Mouse (Mus musculus): ENCODE measurements around the gene Mdc1. TPM values are rescaled to one million over a fixed set of nuclear protein-coding genes. Genes with fewer than 3 reads are reported as not detected.
A peak's percentile ranks its signal among the peaks of the same experiment; 100 is the strongest.

The Mdc1 gene
- polyA plus RNA-seq, 1 experiment from 2014 or later: 10.0 TPM

DNA sequence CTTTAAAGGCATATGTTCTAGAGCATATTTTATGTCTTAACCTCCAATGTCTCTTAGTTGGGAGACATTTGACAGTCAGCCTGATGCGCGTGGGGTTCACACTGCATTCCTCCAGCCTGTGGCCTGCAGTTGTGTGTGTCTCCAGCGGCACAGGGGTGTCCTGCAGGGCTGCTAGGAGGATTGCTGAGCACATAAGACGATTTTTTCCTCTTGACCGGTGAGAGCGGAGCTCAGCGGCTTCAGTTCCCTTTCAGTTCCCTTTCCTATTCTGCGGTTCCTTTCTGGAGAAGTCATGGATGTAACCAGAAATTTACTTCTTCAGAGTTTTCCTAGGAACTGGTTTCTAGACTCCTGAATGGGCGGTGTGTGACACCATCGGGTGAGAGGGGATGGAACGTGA, 31.9 kb upstream of the Mdc1 start:
- WGBS (ENCODE audit: insufficient replicate concordance): 75% methylated on average over 11 of the region's 11 CpGs
- Histone ChIP-seq H3K9me3 (replicated peaks; ENCODE audit: control insufficient read depth, low read length) (no peaks in the 10 kb centered on the region), H3K27ac (ENCODE audit: low read length) (no peak overlapping the region), H3K9ac (ENCODE audit: low read depth, low read length) (no peak overlapping the region), H3K27me3 (ENCODE audit: control insufficient read depth, insufficient read depth, low read depth, low read length) (no peaks in the 10 kb centered on the region), H3K4me1 (ENCODE audit: control insufficient read depth, low read depth, low read length) (no peaks in the 10 kb centered on the region; the same call in 1 of the 2 replicates), H3K4me3 (ENCODE audit: low read depth, low read length) (no peak overlapping the region), H3K36me3 (ENCODE audit: control insufficient read depth, insufficient read depth) (no peaks in the 10 kb centered on the region), H3K4me2 (ENCODE audit: low read depth, low read length) (no peak overlapping the region)
- ATAC-seq (ENCODE audit: low read depth): no peak

DNA sequence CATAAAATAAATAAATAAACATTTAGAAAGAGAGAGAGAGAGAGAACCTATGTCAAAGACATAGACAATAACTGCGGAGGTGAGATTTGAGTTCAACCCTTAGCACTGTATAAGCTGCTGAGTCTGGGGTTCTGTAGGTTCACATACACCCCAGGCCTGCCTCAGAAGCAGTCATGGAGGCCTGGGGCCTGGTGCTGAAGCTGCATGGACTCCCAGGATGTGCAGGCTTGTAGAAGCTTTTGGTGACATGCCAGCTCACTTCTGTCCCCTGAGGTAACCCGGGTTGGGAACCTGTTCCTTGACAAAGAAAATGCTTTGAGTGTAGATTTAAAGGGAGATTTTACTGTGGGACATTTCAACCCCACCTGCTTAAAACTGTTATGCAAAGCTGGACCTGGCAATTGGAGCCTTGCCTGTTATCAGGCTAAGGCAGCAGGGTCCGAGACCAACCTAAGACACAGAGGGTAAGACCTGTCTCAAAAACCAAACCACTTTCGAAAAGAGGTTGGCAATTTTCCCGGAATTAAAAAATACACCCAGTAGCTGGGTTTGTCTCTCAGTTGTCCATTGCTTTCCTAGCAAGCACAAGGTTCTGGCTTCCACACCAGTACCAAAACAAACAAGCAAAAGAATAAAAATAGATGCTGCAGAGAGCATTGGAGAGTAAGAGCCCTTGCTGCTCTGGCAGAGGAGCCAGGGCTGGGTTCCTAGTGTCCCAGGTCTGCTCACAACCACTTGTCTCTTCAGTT, 30.2 kb upstream of the Mdc1 start:
- ATAC-seq (ENCODE audit: low read depth): no peak
- WGBS (ENCODE audit: insufficient replicate concordance): 45% methylated on average over 5 of the region's 5 CpGs
- Histone ChIP-seq H3K9ac (ENCODE audit: low read depth, low read length) (no peak overlapping the region), H3K27me3 (ENCODE audit: control insufficient read depth, insufficient read depth, low read depth, low read length) (no peaks in the 10 kb centered on the region), H3K27ac (ENCODE audit: low read length) (no peak overlapping the region), H3K36me3 (ENCODE audit: control insufficient read depth, insufficient read depth) (no peaks in the 10 kb centered on the region), H3K4me2 (ENCODE audit: low read depth, low read length) (no peak overlapping the region), H3K4me1 (ENCODE audit: control insufficient read depth, low read depth, low read length) (peaks cover 4% of the 10 kb centered on the region), H3K9me3 (replicated peaks; ENCODE audit: control insufficient read depth, low read length) (no peaks in the 10 kb centered on the region), H3K4me3 (ENCODE audit: low read depth, low read length) (no peak overlapping the region)

DNA sequence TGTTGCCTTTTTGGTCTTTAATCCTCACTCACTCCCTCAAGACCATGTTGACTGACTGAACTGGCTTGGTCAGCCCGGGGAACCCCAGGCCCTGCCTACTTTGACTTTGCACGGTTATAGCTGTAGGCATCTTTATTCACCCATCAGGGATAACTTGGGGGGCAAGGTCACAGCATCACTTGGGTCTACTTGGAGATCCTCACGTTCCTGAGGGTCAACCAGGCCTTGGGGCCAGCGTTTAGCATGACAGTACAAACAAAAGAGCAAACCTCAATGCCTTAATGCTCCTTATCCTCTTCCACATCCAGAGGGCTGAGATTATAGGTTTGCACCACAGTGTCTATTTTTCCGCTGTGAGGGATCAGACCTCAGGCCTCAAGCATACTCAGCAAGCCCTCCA, 29.0 kb upstream of the Mdc1 start:
- no peak overlapping the region for H3K4me2 ChIP-seq (ENCODE audit: low read depth, low read length)
- 67% methylated on average over 5 of the region's 5 CpGs for WGBS (ENCODE audit: insufficient replicate concordance)
- H3K9me3 ChIP-seq (replicated peaks; ENCODE audit: control insufficient read depth, low read length): no peaks in the 10 kb centered on the region
- no peak overlapping the region for H3K4me3 ChIP-seq (ENCODE audit: low read depth, low read length)
- peaks cover 4% of the 10 kb centered on the region for H3K4me1 ChIP-seq (ENCODE audit: control insufficient read depth, low read depth, low read length)
- no peaks in the 10 kb centered on the region for H3K36me3 ChIP-seq (ENCODE audit: control insufficient read depth, insufficient read depth)
- no peak overlapping the region for H3K9ac ChIP-seq (ENCODE audit: low read depth, low read length)
- no peak overlapping the region for H3K27ac ChIP-seq (ENCODE audit: low read length)
- ATAC-seq (ENCODE audit: low read depth): no peak
- H3K27me3 ChIP-seq (ENCODE audit: control insufficient read depth, insufficient read depth, low read depth, low read length): no peaks in the 10 kb centered on the region

DNA sequence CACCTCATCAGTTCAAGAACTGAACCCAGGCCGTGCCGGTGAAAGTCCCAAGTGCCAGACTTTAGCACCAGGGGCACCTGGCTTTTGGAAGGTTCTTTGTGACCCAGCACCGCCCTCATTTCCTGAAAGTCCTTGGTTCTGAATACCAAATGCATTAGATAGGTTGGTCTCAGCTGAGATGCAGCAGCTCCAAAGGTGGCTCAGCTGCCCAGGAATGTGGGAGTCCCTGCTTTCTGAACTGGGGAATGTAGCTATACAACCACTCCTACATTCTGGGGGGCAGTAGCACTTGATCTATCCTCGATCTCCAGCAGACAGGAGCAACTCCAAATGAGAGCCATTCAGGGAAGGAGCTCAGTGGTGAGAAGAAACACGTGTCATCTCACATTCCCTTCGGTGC, 28.6 kb upstream of the Mdc1 start:
- WGBS (ENCODE audit: insufficient replicate concordance): 67% methylated on average over 6 of the region's 6 CpGs
- Histone ChIP-seq H3K9ac (ENCODE audit: low read depth, low read length) (no peak overlapping the region), H3K4me2 (ENCODE audit: low read depth, low read length) (no peak overlapping the region), H3K27me3 (ENCODE audit: control insufficient read depth, insufficient read depth, low read depth, low read length) (no peaks in the 10 kb centered on the region), H3K4me3 (ENCODE audit: low read depth, low read length) (no peak overlapping the region), H3K4me1 (ENCODE audit: control insufficient read depth, low read depth, low read length) (peaks cover 4% of the 10 kb centered on the region), H3K27ac (ENCODE audit: low read length) (no peak overlapping the region), H3K9me3 (replicated peaks; ENCODE audit: control insufficient read depth, low read length) (no peaks in the 10 kb centered on the region), H3K36me3 (ENCODE audit: control insufficient read depth, insufficient read depth) (no peaks in the 10 kb centered on the region)
- no peak for ATAC-seq (ENCODE audit: low read depth)

DNA sequence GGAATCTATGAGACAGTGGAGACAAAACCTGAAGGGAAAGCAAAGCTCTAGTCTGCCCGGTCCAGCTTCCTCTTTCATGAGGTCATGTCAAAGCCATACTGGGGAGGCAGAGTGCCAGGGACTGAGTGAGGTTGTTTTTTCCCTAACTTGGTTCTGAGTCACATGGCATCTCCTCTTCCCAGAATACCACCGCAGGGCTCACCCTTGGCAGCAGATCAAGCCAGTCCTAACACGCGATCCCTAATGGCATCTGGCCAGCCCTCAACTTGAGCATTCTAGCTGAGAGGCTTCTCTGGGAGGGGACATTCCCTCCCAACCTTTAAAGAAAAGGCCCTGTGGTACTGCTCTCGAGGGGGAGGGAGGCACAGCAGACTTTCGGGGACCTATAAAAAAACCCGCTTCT, 28.1 kb upstream of the Mdc1 start:
- Histone ChIP-seq H3K27me3 (ENCODE audit: control insufficient read depth, insufficient read depth, low read depth, low read length) (no peaks in the 10 kb centered on the region), H3K4me3 (ENCODE audit: low read depth, low read length) (no peak overlapping the region), H3K9ac (ENCODE audit: low read depth, low read length) (no peak overlapping the region), H3K4me1 (ENCODE audit: control insufficient read depth, low read depth, low read length) (peaks cover 4% of the 10 kb centered on the region), H3K36me3 (ENCODE audit: control insufficient read depth, insufficient read depth) (no peaks in the 10 kb centered on the region), H3K9me3 (replicated peaks; ENCODE audit: control insufficient read depth, low read length) (no peaks in the 10 kb centered on the region), H3K27ac (ENCODE audit: low read length) (no peak overlapping the region), H3K4me2 (ENCODE audit: low read depth, low read length) (no peak overlapping the region)
- peak; percentile 22; the same call in 1 of the 2 replicates for ATAC-seq (ENCODE audit: low read depth)
- 48% methylated on average over 7 of the region's 7 CpGs for whole genome bisulfite sequencing (ENCODE audit: insufficient replicate concordance)

DNA sequence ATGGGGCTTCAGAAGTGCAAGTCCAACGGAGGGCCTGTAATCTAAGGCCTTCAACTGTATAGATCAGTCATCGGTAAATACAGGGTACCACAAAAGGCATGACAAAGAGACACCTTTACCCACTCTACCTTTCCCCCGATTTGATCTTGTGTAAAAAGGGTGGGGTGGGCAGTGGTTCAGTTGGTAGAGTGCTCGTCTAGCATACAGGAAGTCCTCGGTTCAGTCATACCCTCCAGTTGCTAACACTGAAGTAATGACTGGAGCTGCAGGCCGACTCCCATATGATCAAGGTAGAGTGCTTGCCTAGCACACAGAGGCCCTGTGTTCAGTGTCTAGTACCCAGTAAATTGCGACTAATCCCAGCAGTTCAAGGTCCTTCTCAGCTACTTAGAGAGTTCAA, 27.7 kb upstream of the Mdc1 start:
- ATAC-seq (ENCODE audit: low read depth): no peak; the same call in 1 of the 2 replicates
- no peaks in the 10 kb centered on the region for H3K36me3 ChIP-seq (ENCODE audit: control insufficient read depth, insufficient read depth)
- H3K4me3 ChIP-seq (ENCODE audit: low read depth, low read length): no peak overlapping the region
- H3K9me3 ChIP-seq (replicated peaks; ENCODE audit: control insufficient read depth, low read length): no peaks in the 10 kb centered on the region
- H3K27ac ChIP-seq (ENCODE audit: low read length): no peak overlapping the region
- WGBS (ENCODE audit: insufficient replicate concordance): 54% methylated on average over 7 of the region's 7 CpGs
- no peak overlapping the region for H3K9ac ChIP-seq (ENCODE audit: low read depth, low read length)
- no peaks in the 10 kb centered on the region for H3K27me3 ChIP-seq (ENCODE audit: control insufficient read depth, insufficient read depth, low read depth, low read length)
- no peak overlapping the region for H3K4me2 ChIP-seq (ENCODE audit: low read depth, low read length)
- H3K4me1 ChIP-seq (ENCODE audit: control insufficient read depth, low read depth, low read length): peaks cover 4% of the 10 kb centered on the region

DNA sequence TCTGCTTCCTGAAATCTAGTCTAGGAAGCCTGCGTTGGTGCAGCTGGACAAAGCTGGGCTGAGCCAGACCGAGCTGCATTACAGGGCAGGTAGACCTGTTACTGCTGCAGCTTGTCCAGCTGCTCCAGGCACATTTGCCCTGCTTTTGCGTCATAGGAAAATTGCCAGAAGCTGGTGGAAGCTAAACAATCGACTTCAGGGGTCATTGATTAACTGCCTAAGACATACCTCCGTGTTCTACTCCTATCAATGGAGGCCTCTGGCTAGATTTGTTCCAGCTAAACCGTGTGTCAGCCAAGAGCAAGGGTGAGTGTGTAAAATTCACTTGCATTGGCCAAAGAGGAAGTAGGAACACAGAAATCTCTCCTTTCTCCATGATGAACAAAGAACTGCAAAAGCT, 26.6 kb upstream of the Mdc1 start:
- Histone ChIP-seq H3K27me3 (ENCODE audit: control insufficient read depth, insufficient read depth, low read depth, low read length) (no peaks in the 10 kb centered on the region), H3K36me3 (ENCODE audit: control insufficient read depth, insufficient read depth) (no peaks in the 10 kb centered on the region), H3K9ac (ENCODE audit: low read depth, low read length) (no peak overlapping the region), H3K4me2 (ENCODE audit: low read depth, low read length) (no peak overlapping the region), H3K27ac (ENCODE audit: low read length) (no peak overlapping the region), H3K9me3 (replicated peaks; ENCODE audit: control insufficient read depth, low read length) (no peaks in the 10 kb centered on the region), H3K4me3 (ENCODE audit: low read depth, low read length) (no peak overlapping the region), H3K4me1 (ENCODE audit: control insufficient read depth, low read depth, low read length) (peaks cover 4% of the 10 kb centered on the region)
- WGBS (ENCODE audit: insufficient replicate concordance): 46% methylated on average over 6 of the region's 6 CpGs
- ATAC-seq (ENCODE audit: low read depth): peak; percentile 12; the same call in 1 of the 2 replicates

DNA sequence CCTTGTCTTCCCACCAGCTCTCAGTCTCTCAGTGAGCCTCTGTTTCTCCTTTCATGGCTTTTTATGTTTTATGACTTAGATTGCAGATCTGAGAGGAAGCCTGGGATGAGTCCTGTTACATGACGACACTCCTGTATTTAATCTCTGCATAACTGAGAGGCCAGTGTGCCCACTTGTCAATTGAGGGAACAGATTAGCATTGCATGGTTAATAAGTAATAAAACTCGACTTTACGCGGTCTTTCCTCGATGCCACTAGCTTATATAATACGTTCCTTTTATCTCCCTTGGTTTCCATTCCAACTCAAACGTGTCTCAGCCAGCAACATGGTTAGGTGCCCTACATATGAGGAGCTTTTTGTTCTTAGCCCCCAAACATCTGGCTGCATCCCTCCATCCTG, 25.5 kb upstream of the Mdc1 start:
- Histone ChIP-seq H3K9ac (ENCODE audit: low read depth, low read length) (no peak overlapping the region), H3K36me3 (ENCODE audit: control insufficient read depth, insufficient read depth) (no peaks in the 10 kb centered on the region), H3K9me3 (replicated peaks; ENCODE audit: control insufficient read depth, low read length) (no peaks in the 10 kb centered on the region), H3K4me2 (ENCODE audit: low read depth, low read length) (no peak overlapping the region), H3K27ac (ENCODE audit: low read length) (no peak overlapping the region), H3K4me1 (ENCODE audit: control insufficient read depth, low read depth, low read length) (peaks cover 15% of the 10 kb centered on the region), H3K4me3 (ENCODE audit: low read depth, low read length) (no peak overlapping the region), H3K27me3 (ENCODE audit: control insufficient read depth, insufficient read depth, low read depth, low read length) (no peaks in the 10 kb centered on the region)
- no peak for ATAC-seq (ENCODE audit: low read depth)
- 54% methylated on average over 7 of the region's 7 CpGs for WGBS (ENCODE audit: insufficient replicate concordance)

DNA sequence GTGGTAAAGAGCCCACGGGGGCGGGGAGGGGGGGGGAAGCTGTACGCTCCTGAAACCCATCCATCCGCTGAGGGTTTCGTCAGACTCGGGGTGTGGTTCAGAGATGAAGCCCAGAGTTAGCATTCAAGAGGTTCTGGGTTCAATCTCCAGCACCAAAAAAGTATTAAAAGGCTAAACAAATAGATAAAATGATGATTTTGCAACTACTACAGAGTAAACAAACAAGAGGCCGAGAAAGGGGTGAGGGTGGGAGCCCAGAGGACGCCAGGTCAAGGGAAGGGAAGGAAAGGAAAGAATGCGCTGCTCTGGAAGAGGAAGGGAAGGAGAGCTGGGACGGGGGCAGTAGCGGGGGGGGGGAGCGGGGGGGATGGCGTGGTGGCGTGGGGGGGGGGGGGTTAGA, 24.6 kb upstream of the Mdc1 start:
- Histone ChIP-seq H3K4me1 (ENCODE audit: control insufficient read depth, low read depth, low read length) (peaks cover 24% of the 10 kb centered on the region), H3K9ac (ENCODE audit: low read depth, low read length) (no peak overlapping the region), H3K27ac (ENCODE audit: low read length) (no peak overlapping the region), H3K4me3 (ENCODE audit: low read depth, low read length) (no peak overlapping the region), H3K4me2 (ENCODE audit: low read depth, low read length) (no peak overlapping the region), H3K27me3 (ENCODE audit: control insufficient read depth, insufficient read depth, low read depth, low read length) (no peaks in the 10 kb centered on the region), H3K36me3 (ENCODE audit: control insufficient read depth, insufficient read depth) (no peaks in the 10 kb centered on the region), H3K9me3 (replicated peaks; ENCODE audit: control insufficient read depth, low read length) (no peaks in the 10 kb centered on the region)
- WGBS (ENCODE audit: insufficient replicate concordance): 56% methylated on average over 9 of the region's 14 CpGs
- ATAC-seq (ENCODE audit: low read depth): no peak

All from liver, embryonic 16.5 days (tissue).